Mouse (Mus musculus) c-Kit-positive CD71-positive TER-119-positive erythroid progenitor cells, embryonic 14.5 days (primary cell): Measurements from ENCODE around the gene Cwc25.
A peak's percentile ranks its signal among the peaks of the same experiment; 100 is the strongest.
"Not testable (repeated sequence)": the region's sequence is repeated elsewhere in the genome, so short reads cannot be mapped to it uniquely, and the experiment has no call there.

Experiments used
- DNase-seq: peaks from one replicate; pipeline ENCODE4 v3.0.0-alpha.2; 2013; ENCODE audit warnings: low spot score

Cwc25 gene

DNA sequence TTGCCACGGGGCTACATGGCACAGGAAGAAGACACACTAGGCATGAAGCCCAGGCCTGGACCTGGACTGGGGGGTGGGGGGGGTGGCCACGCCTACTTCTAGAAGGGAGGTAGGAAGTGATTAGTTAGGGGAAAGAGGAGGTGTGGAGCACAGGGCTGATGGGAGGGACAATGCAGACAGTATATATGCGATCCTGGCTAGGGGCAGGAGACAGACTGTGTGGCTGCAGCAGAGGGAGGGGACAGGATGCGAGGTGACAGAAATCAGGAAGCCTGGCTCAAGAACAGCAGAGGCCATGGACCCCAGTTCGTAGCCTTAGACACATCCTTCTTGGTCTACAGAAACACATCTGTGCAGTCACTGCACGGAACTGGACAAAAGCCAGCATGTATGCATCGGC, 42.6 kb downstream of the Cwc25 start:
- DNase-seq, result no peak

DNA sequence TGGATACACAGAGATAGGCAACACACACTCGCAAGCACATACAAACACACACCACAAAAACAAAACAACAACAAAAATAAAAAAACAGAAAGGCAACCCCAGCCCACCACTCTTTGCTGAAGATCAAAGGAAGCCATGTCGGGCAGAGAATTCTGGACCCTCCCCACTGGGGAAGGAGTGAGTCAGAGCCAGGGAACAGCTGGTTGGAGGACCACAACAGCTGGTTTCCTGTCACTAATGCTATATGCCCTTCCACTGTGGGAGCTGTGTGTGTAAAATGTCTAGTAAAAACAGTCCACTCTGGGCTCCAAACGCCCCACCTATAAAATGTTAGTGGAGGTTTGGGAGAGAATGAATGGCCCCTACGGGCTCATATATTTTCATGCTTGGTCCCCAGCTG, 45.0 kb downstream of the Cwc25 start:
- no peak for DNase-seq

DNA sequence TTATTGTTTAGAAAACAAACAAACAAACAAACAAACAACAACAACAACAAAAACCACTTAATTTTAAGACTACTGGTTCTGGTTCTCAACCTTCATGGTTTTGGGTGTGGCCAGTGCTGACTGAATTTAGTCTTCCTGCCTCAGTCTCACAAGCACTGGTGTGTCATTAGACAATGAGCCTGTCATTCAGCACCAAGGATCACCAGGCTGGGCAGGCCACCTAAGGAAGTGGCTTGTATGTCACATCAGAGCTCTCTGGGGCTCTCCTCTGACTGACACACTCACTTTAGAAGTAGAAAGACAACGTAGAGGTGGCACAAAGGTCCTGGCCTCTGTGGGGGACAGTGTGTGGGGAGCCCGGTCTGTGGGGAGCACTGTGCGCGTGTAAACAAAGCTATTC, 47.3 kb downstream of the Cwc25 start:
- no peak for DNase-seq

DNA sequence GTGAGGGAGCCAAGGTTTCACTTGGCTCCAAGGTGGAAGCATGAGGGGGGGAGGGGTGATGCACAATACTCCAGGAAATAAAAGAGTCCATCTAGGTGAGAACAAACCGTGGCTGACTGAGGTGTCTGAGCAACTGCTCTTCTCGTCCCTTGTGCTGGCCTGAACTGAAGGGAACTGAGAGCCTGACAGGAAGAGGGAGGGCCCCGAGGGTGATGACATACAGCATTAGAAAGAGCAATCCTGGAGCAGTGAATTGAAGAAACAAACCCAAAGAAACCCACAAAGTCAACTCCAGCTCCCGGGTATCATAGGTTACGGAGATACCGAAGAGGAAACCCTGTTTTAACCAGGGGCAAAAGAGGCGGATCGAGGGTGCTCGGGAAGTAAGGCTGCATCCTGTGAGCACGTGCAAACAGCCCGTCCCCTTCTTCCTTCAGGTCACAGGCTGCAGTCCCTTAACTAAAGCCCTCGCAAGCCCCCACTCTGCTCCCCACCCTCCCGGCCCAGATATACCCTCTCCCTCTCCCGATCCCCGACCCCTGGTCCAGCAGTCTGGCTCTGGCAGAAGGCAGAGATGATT, 48.0 kb downstream of the Cwc25 start:
- DNase-seq, result no peak

DNA sequence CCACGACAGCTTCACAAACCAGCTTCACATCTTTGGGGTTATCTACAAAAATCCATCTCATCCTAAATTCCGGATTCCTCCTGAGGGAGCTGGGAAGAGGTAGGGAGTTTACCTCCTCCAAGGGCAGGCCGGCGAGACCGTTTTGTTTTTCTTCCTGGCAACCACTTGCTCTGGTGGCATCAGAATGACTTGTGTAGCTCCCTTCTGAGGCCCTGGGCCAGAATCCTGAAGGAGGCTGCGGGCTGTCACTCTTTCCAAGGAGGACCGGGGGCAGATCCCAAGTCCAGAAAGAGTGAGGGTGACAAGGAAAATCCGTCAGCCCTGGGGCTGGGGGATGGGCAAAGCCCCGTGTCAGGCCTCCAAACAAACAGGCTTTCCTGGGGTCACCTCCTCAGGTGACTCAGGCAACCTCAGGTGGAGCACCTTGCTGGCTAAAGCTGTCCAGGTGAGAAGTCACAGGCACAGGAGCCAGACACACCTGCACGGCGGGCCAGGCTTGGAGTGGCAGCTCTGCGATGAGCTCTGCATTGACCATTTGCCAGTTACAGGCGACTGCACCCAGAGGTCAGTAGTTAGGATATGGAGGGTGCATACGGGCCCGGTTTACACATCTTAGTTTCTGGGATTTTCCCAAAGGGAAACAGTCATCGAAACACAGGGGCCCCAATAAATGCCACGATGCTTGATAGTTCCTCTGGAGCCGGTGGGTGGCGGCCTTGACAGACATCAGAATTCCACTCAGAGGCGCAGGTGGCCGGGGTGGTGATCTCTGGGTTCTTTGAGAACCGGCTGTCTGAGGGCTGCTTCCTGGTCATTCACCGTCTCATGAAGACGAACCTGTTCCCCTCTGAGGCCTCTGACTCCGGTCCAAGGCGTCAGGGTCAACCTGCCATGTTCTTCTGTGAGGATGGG, 48.7 kb downstream of the Cwc25 start:
- DNase-seq, result no peak

DNA sequence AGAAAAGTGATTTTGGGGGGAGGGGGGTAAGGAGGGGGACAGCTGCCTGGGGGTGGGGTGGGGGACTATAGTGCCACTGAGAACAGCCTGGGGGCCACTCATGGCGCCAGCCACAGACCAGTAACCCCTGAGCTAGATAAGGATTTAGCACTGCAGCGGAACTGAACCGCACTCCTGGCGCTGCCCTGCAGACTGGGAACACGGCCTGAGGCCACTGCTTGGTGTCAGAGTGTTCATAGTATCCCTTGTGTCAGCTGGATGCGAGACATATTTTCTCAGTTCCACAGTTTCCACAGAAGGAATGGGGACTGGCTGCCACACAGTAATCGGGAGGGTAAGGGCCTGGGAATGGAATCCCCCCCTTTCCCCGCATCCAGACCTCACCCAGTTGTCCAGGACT, 50.3 kb downstream of the Cwc25 start:
- no peak for DNase-seq

DNA sequence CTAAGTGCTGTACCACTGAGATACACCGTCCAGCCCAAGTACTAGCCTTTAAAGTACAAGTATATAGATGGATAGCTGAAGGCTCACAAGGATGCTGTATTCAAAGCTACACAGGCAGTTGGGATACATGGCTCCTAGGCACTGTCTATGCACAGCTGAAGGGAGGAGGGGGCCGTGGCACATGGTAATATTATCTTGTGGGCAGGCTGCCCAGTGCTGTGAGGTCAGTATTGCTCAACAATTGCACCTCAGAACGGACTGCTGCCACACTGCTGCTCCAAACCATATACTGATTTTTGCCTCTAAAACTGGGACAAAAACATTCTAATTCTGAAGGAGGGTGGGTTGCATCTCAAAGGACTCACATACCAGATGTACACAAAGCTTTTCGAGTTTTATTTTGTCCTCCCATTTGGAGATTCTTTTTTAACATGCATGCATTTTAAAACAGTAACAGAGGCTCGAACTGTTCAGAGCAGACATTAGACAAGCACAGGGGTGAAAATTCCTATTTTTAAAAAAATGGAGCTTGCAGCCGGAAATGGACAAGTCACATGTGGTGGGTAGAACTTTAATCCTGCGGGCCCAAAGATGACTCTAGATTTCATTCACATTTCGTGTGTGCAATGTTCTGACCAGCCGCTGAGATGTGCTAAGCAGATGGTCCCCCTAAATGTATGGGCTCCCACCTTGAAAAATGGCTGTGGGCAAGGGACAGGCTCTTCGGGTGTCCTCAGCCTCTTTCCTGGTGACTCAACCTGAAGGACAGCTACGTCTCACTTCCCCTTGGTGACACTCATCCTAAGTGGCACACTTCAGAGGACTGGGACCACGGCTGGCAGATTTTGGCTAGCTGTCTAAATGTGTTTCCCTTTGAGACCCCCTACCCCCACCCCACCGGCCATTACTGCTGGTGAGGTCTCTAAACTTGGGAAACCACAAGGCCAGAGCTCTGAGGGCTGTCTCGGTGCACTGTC, 51.3 kb downstream of the Cwc25 start:
- no peak for DNase-seq

DNA sequence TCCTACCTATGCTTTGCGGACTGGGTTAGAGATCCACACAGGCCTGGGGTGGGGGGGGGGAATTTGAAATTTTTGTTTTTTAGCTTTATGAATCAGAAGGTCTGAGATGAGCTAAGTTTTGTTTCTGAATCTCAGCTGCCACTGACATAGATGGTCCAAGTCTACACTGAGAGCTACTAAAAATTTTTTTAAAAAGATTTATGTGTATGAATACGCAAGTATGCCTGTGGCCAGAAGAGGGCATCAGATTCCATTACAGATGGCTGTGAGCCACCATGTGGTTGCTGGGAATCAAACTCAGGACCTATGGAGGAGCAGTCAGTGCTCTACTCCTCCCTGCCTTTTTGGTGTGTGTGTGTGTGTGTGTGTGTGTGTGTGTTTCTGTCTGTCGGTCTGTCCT, 52.0 kb downstream of the Cwc25 start:
- DNase-seq, result no peak

DNA sequence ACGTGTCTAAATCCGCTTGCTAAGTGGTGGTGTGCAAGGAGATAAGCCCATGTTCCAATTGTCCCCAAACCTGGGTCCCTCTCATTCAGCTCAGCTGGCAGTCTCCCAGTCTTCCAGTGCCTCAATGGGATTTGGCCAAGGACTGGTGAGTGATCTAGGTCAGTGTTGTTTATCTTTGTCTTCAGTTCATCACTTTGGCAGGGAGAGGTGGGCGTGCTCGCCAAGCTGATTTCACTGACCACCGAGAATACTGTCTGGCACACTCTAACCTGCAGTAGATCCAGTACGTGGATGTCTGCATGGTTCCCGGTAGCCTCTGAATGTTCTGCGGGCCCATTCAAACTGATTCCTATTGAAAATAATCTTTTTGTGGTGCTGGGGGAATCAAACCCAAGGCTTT, 52.5 kb downstream of the Cwc25 start:
- no peak for DNase-seq

DNA sequence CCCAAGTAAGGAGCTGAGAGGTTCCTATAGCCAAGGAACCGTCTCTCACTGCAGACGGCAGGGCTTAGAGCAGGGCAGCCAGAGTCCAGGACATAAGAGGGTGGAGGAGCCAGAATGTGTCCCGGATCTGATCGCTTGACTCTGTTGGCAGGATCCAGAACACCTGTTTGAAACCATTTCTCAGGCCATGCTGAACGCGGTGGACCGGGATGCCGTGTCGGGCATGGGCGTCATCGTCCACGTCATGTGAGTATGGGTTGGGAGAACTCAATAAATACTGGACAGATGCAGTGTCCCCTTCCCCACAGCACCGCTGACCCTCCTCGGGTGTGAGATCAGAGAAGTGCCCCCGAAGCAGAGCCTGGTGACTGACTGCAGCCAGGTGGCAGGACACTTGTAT, 54.1 kb downstream of the Cwc25 start:
- DNase-seq, result no peak

DNA sequence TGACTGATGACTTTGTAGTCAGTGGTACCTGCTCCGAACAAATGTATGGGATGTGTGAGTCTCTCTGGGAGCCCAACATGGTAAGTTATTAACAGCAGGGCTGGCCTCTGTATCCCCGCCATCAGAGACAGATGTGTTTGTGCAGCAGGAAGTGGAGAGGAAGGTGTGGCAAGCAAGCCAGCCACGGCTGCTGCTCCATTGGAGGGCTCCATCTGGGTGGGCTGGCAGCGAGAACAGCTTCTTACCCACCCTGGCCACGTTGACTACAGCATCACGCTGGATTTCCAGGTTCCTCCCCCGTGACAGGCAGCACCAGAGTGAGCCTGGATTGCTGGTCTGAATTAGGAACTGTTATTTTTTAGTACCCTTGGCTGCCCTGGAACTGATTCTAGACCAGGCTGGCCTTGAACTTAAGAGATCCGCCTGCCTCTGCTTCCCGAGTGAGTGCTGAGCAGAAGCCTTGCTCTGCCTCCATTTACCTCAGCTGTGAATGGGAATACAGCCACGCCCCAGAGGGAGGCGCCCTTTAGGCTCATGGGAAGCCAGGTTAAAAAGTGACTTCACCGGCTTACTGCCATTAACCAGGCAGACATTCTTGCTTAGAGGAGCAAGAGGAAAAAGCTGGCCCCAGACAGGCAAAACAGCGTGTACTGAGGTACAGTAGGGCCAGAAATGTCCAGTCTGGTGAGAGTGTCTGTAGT, 55.0 kb downstream of the Cwc25 start:
- no peak for DNase-seq

DNA sequence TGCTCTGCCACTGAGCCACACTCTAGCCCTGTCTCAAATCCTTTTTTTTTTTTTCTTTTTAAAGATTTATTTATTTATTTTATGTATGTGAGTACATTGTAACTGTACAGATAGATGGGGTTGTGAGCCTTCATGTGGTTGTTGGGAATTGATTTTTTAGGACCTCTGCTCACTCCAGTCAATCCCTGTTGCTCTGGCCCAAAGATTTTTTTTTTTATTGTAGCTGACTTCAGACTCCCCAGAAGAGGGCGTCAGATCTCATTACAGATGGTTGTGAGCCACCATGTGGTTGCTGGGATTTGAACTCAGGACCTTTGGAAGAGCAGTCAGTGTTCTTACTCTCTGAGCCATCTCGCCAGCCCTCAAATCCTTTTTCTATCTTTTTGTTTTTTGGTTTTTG, 56.3 kb downstream of the Cwc25 start:
- DNase-seq, result not testable (repeated sequence)

DNA sequence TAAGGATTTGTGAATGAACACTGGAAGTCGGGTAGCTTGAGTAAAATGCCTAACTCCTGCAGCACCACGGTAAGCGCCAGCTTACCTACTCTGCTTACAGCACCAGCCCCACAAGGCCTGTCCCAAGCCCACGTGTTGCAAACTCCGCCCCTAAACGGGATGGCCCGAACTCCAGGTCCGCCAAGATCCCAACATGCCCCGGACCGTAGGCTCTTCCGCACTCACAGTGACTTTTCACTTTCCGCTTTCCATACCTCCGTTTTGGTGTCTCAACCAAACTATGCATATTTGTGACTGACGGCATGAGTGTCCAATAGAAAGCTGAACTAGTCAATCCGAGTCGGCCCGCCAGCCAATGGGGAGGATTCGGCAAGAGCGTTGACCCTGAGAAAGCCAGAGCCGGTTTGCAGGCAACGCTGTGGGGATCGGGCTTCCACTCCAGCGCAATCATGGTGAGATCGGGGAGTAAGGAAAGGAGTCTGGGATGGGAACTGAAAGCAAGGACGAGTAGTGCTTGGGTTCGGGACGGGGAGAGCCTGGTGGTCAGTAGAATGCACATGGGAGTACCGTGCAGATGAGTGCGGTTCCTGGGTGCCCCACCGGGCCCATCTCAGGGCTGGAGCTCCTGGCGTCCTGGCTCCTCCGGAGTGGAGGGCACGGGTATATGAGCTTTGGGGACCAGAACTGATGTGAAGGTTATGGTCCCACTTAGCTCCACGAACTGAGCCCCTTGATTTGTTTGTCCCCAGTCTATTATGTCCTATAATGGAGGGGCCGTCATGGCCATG, 63.1 kb downstream of the Cwc25 start, which contains the start of gene Psmb3:
Gene Psmb3 (plus strand): TSS at position 361 of the 788 bp plus-strand sequence.
- DNase-seq, result peak; percentile 100

DNA sequence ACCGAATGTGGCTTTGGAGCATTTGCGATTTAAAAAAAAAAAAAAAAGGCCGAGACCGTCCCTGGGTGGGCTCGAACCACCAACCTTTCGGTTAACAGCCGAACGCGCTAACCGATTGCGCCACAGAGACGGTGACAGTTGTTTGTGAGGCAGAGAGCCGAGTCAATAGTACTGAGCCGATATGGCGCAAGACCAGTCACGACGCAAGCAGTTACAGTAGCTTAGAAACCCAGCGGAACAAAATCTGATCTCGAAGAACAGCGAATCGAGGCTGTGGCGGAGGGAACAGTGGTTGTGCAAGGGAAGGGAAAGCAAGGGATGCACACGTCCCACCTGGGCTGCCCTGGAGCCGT, 64.0 kb downstream of the Cwc25 start:
- DNase-seq, result peak; percentile 82

DNA sequence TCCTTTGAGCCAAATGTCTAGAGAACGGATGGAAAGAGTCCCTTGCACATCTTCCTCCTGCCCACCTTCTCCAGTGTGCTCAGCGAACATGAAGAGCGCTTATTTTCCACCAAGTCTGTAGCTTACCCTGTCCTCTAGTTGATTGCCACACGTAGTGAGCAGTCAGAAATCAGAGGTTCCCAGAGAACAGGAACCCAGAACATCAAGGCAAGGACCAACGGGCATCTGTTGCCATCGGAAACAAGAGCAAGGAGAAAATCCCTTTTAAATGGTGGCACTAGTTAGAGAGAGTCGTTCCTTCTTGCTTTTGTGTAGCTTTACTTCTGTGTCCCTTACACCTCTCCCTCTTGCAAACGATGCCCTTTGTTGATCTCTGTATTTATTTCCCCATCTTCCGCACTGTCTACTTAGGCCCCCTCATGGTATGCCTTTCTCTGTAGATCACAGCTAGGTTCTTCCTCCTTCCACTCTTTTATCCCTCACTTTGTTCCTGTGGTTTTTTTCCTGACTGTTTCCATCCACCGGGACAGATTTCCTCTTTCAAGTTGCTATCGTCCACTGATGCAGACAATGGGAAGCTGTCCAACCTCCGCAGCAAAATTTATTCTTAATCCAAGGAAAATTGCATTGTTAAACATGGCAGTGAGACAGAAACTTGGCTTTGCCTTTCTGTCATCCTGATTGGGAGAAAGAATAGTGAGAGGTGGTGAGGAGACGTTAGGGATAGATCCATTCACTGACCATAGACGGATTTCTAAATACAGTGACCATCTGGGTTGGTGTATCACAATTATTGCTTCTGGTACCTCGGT, 64.6 kb downstream of the Cwc25 start:
- no peak for DNase-seq

DNA sequence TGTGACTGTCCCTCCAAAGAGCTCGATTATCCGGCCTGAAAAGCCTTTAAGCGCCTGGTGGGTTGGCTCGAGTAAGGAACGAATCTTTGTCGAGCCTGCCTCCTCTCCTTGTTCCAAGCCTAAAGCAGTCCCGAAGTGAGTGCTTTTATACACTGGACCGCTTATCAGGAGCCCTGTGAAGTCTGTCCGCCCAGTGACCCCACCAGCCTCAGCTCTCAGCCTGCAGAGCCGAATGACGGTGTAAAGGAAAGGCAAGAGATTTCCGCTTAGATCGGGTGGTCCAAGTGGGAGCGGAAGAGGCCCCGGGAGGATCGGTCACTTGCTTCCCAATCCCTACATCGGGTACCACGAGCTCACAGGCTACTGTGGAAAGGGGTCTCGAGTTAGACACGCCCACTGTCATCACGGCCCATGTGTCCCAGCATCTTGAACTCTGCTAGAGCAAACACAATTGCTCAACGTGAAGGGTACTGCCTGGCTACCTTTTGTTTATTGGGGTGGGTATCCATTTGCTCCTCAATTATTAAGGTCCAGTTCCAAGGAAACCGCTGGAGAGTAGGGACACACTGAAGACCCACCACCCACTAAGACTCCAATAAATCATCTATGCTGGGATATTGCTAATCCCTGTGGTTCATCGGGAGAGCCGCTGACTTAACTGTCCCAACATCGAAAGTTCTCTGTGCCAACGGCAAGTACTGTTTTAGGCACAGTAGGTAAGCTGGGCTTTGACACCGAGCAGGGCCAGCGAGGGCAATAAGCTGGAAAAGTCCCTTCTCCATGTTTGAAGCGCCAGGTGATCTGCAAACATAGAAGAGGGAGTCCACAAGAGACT, 65.4 kb downstream of the Cwc25 start:
- no peak for DNase-seq

DNA sequence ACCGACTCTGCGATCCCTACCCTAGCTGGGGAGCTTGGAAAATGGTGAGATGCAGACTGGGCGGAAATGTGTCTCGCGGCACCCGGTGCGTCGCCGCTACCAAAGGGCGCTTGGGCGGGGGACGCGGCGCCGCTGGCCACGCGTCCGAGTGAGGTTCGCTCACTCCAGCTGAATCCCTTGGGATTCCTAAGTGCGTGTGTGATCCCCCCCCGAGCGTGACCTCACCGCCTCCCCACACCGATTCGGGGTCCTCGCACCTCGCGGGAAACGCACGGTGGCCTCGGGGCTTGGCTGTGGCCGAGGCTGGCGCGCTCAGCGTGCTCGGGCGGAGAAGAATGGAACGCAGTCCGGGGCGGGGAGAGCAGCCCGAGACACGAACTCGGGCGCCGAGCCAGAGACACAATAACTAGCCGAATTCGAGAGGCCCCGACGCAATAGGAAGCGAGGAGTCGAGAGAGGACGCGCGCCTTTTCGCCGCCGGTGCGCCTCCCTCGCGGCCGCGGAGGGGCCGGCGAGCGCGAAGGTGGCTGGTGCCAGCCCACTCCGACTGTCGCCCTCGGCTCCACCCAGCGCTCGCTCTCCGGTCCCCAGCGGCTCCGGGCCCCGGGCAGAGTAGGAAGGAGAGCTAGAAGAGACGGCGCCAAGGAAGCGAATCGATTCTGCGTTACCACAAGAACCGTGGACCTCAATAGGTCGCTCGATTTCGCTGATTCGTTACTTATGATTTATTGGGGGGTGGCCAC, 66.2 kb downstream of the Cwc25 start, which contains the start of gene Pcgf2:
Gene Pcgf2 (minus strand): TSS at position 495 of the 743 bp plus-strand sequence.
- no peak for DNase-seq

DNA sequence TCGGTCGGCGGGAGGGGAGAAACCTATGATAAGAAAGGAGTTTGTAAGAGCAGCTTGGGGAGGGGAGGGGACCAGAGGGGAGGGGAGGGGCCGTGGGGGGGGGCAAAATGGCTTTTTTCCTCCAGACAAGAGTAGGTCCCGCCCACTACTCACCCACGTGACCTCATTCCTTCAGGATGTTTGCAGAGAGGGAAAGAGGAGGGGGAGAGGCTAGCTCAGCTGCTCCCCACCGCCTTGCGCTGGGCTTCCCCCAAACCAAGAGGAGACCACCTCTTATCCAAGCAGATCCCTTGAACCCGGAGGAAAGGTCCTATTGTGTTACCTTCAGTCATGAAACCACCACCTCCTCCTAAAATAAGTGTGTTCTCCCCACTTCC, 66.7 kb downstream of the Cwc25 start:
- no peak for DNase-seq
